Mouse (Mus musculus) lung, postnatal 25 days (tissue): ENCODE measurements at regions not wholly inside any gene's neighbourhood (a gene's known extent, or its start where the extent isn't known, plus 50 kb on each side); places are given as distances from the start of the nearest gene placed in this dataset.
"Not testable (repeated sequence)": the region's sequence is repeated elsewhere in the genome, so short reads cannot be mapped to it uniquely, and the experiment has no call there.

Source experiments
- DNase-seq: peaks from one replicate; pipeline ENCODE4 v3.0.0; 2022; ENCODE audit warnings: low spot score

DNA sequence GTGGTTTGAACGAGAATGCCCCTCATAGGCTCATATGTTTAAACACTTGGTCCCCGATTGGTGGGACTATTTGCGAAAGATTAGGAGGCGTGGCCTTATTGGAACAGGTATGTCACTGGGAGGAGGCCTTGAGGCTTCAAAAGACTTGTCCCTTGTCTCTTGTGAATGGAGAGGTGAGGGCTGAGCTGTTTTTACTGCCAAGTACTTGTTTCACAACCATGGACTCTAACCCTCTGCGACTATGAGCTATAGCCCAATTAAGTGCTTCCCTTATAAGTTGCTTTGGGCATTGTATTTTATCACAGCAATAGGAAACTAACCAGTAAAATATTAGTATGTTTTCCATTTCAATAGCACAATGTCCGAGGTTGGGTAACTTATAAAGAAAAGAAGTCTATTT, 511.7 kb downstream of the Bnc2 start:
- DNase-seq = no peak

DNA sequence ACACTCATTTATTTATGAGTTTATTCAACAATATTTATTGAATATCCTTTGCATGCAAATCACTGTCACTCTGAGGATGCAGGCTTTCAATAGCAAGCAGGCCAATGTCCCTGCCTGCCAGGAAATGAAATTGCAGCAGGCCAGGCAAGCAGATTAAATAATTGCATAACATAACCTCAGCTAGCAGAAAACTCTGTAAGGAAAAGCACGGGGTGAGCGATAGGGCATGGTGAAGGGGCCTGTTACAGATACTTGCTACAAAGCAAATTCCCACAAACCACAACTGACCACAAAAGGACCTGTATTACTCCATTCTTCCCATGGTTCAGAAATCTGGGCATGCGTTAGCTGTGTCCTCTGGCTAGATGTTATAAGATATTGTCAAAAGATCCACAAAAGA, 509.8 kb downstream of the Bnc2 start:
- no peak for DNase-seq

DNA sequence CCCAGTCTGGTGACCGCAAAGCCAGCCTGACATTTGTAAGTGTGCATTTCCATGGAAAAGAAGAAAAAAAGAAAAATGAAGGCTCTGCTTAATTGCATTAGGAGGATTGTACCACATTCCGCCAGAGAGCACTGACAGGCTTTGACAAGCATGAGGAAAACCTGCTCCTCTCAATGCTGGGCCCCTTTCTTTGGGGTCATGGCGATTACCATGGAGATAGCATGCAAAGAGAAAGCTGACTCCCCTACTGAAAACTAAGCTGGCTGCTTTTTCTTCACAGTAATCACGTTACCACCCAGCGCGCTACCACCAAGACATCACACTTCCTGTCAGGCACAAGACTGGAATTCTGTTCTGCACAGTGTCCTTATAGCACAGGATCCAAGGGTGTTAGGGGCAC, 502.2 kb downstream of the Bnc2 start:
- DNase-seq = no peak

DNA sequence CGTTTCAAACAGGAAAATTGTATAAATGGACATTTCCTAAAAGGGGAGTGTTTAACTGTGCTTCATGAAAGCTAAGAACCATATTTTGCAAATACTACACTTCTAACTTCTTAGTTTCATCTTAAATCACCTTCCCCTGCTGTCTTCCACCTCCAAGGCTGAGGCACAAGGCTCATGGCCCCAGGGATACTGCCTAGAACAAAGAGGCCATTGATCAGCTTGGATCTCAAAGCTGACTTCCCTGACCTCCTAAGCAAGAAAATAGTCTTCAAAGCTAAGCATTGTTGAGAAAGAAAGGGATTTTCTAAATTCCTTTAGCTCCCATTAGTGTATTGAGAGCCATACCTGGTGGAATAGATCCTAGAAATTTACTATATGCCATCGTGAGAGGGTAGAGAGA, 501.6 kb downstream of the Bnc2 start:
- no peak for DNase-seq

DNA sequence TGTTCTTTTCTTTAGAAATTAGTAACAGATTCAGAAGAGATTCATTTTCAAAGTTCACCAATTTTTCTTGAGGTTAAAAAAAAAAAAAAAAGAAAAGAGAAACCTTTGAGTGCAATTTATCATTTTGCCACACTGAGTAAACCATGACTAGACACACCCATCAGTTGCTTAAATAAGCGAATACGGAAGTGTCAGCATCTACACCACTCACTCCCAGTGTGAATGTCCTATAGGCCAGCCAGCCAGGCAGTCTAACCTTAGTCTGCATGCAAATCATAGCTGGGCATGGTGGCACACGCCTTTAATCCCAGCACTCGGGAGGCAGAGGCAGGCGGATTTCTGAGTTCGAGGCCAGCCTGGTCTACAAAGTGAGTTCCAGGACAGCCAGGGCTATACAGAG, 498.6 kb downstream of the Bnc2 start:
- DNase-seq = not testable (repeated sequence)

GRCm38 (mm10) chr4:84177827-84178226, 497.2 kb downstream of the Bnc2 start:
- DNase-seq = no peak

DNA sequence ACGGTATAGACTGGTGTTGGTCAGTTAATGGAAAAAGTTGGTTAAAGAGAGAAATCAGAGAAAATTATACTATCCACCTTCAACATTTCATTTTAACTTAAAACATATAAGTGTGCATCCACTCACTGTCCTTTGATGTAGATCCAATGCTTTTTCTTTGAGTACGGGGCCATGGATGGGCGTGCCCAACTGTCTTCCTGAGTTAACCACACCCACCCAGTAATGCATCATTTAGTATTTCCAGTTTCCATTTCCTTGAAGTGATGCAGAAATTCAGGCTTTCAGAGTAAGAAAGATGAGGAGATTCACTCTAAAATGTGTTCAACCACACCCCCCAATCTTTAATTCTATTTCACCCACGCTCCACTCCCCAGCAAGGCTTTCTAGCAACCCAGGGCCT, 490.6 kb downstream of the Bnc2 start:
- DNase-seq = no peak

- no peak for DNase-seq
Measured at GRCm38 (mm10) chr4:84184844-84185243, 490.2 kb downstream of the Bnc2 start.

GRCm38 (mm10) chr4:84189315-84189714, 485.8 kb downstream of the Bnc2 start:
- no peak for DNase-seq

- no peak for DNase-seq
Measured at GRCm38 (mm10) chr4:84191303-84191702, 483.8 kb downstream of the Bnc2 start.

DNA sequence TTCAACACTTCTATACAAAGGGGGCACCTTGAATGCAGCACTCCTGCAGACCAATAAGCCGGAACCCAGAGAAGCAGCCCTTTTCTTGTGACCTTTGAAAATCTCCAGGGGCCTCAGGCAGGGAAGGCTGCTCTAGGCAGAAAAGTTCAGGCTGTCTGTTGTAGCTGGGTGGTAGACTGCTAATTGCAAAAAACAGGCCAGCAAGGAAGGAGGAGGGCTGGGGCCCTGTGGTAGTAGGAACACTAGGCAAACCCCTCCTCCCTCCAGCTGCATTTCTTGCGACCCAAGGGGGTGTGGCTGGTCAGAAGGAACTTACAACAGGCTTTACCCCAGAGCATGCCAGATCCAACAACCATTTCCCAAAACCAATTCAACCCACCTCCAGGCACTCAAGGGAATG, 482.8 kb downstream of the Bnc2 start:
- no peak for DNase-seq

GRCm38 (mm10) chr4:84196732-84197131, 478.3 kb downstream of the Bnc2 start:
- DNase-seq = no peak

GRCm38 (mm10) chr4:84198176-84198575, 476.9 kb downstream of the Bnc2 start:
- no peak for DNase-seq

DNA sequence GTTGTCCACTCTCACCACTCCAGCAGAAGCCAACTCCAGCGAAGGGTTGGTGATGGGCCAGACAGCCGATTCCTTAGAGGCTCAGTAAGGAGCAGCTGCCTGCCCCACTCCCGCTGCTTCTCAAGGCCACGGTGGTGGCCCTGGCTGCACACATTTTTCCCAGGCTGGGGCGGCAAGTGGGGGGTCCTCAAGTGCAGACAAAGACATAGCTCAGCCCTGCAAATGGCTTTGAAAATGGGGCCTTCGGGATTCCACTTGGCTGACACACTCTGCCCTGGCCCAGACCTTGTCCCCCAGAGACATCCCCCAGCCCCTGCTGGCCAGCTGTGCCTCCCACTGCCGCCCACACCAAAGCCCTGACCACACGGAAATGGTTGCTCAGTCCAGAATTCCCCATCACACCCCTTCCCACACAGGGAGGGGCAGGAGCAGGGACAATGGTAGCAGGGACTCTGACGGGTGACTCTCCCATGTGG, 475.9 kb downstream of the Bnc2 start:
- DNase-seq = no peak

- no peak for DNase-seq
Measured at GRCm38 (mm10) chr4:84201001-84201400, 474.1 kb downstream of the Bnc2 start.

GRCm38 (mm10) chr4:84202231-84202630, 472.8 kb downstream of the Bnc2 start:
- no peak for DNase-seq

DNA sequence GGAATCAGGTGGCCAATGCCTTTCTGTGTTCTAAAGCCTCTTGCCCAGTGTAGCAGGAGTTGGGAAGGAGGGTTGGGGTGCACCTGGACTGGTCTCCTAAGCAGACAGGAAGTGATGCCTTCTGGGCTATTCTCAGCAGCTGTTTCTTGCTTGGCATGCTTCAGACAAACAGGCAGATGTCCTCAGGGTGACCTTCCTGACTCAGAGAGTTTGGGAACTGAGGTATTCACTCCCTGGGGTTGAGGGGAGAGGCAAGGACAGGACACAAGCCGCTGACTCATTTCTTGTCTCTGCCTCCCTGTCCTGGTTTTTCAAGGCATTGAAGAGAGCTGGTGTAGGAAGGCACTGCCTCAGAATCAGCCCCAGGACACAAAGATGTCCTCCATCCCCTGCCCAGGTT, 471.4 kb downstream of the Bnc2 start:
- DNase-seq = peak; percentile 4

GRCm38 (mm10) chr4:84204777-84205176, 470.3 kb downstream of the Bnc2 start:
- DNase-seq = no peak

DNA sequence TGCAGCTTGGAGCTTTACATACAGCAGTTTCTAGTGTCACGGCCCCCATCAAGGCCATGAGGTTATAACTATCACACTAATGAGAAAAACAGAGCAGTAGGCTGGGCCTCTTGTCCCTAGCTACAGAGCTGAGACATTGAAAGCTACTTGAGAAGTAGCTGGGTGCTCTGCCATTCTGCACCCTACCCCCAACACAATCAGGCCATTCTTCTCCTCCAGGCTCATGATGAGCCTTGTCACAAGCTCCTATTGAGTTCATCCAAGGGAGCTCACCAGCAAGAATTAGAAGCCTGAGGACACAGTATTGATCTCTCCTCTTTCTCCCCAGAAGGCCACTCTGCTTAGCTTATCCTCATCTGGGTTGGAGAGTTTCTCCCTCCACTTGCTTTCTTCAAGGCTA, 466.9 kb downstream of the Bnc2 start:
- DNase-seq = no peak

DNA sequence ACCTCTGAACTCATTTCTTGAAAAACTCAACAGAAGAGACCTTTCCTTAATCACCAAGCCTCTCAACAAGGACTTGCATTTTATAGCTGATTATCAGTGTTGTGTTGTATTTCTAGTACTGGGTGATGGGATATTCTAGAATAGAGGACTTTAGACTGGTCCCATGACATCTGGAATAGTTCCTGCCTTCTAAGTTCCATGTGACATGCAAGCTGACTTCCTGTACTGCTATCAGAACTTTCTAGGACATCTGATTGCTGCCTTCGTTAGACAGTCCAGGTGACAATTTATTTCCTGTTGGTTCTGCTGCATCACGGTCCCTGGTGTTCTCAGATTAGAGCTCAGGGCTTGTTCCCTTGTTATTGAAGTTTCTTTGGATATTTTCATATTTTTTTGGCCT, 465.5 kb downstream of the Bnc2 start:
- DNase-seq = no peak

GRCm38 (mm10) chr4:84211311-84211875, 463.7 kb downstream of the Bnc2 start:
- no peak for DNase-seq

- DNase-seq = no peak
Measured at GRCm38 (mm10) chr4:84212004-84212403, 463.1 kb downstream of the Bnc2 start.

DNA sequence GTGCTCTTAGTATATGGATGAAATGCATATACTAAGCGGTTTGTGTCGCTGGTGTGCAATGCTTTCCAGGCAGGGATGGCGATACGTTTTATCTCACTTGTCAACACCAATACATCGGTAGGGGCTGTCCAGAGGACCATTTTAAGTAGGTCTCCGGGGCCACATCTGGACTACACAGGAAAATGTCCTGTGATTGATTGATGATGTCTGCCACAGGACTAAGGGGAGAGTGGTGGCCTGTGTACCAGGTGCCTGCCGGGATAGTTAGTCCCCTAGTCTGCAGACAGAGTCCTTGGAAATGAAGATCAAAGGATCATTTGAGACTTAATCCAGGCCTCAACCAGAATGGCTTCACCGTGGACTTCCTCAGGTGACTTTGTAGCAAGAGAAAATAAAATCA, 460.6 kb downstream of the Bnc2 start:
- no peak for DNase-seq

DNA sequence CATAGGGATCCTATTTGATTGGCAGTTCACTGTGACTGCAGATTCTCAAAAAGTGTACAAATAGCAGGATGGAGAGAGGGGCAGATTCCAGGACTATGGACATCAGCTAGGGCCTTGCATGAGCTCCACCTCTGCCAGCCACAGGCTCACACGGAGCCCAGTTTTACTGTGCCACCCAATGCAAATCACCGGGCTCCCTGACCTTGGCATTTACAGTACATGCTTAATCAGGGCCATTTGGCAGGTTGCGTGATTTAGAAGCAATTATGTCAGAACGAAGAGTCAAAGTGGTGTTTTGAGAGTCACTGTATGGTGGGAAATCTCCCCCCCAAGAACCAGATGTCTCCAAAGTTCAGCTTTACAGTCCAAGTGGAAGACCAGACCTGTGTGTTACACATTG, 456.1 kb downstream of the Bnc2 start:
- DNase-seq = no peak
